Mouse (Mus musculus) neural tube, embryonic 11.5 days (tissue): ENCODE results near the gene Lcorl. TPM values are rescaled to one million over a fixed set of nuclear protein-coding genes. Genes with fewer than 3 reads are reported as not detected.
"Not testable (repeated sequence)": the region's sequence is repeated elsewhere in the genome, so short reads cannot be mapped to it uniquely, and the experiment has no call there.

Experiments used
- ATAC-seq: fragments of 200-750 bp; cut with Nextera tagmentation; 2 replicates; pipeline ENCODE4 v1.8.0; 2017; ENCODE audit warnings: moderate number of reproducible peaks, mild to moderate bottlenecking, moderate TSS enrichment, moderate library complexity; ENCODE audit not compliant: insufficient read depth, low FRiP score, low TSS enrichment
- DNase-seq: peaks from one replicate; pipeline ENCODE4 v3.0.0-alpha.2; 2015; ENCODE audit warnings: low spot score
- H3K27ac ChIP-seq: fragments of 300-500 bp; sonication (generic); 2 replicates; pipeline ENCODE4 v1.5.1; 2014; ENCODE audit warnings: low read depth, mild to moderate bottlenecking, low read length
- H3K27me3 ChIP-seq: fragments of 300-500 bp; sonication (generic); 2 replicates; pipeline ENCODE4 v1.6.1; 2014; ENCODE audit warnings: mild to moderate bottlenecking, low read length, mixed read lengths; ENCODE audit not compliant: control insufficient read depth, insufficient read depth
- H3K36me3 ChIP-seq: fragments of 300-500 bp; sonication (generic); 2 replicates; pipeline ENCODE4 v1.6.1; 2014; ENCODE audit warnings: mild to moderate bottlenecking, low read length, moderate library complexity, mixed read lengths; ENCODE audit not compliant: control insufficient read depth, insufficient read depth
- H3K4me1 ChIP-seq: fragments of 300-500 bp; sonication (generic); 2 replicates; pipeline ENCODE4 v1.6.1; 2014; ENCODE audit warnings: low read length, mixed read lengths; ENCODE audit not compliant: control insufficient read depth, insufficient read depth
- H3K4me2 ChIP-seq: fragments of 300-500 bp; sonication (generic); 2 replicates; pipeline ENCODE4 v1.6.1; 2014; ENCODE audit warnings: low read depth, mild to moderate bottlenecking, moderate library complexity
- H3K4me3 ChIP-seq: fragments of 300-500 bp; sonication (generic); 2 replicates; pipeline ENCODE4 v1.5.1; 2014; ENCODE audit warnings: low read depth, low read length
- H3K9ac ChIP-seq: fragments of 300-500 bp; sonication (generic); 2 replicates; pipeline ENCODE4 v1.6.1; 2014; ENCODE audit warnings: mild to moderate bottlenecking, low read length
- H3K9me3 ChIP-seq: fragments of 300-500 bp; sonication (generic); 2 replicates; pipeline ENCODE4 v1.6.1; 2016; ENCODE audit warnings: low read length; ENCODE audit not compliant: control insufficient read depth
- whole genome bisulfite sequencing: fragments of 180-500 bp; shearing (Covaris S2); extraction: QIAGEN DNeasy Blood & Tissue Kit; methylation state at CpG from one replicate; pipeline ENCODE4 v1.1.7; 2014; 5-methylcytosine and 5-hydroxymethylcytosine counted together
- polyA plus RNA-seq: library from polyadenylated mRNA; unstranded; fragments of >200 nt; fragmentation: Nextera tagmentation; extraction: Ambion mirVana; gene quantifications from 2 replicates; pipeline ENCODE4 v1.2.1, GENCODE M21; 2014

The Lcorl gene
- polyA plus RNA-seq, 1 experiment from 2014 or later = 47.5 TPM

- H3K4me2 ChIP-seq = peak overlapping the region; percentile 83
- peak overlapping the region; percentile 69 for H3K9ac ChIP-seq
- under 1% methylated on average over 27 of the region's 27 CpGs for WGBS
- peak overlapping the region; percentile 67 for H3K27ac ChIP-seq
- no peaks in the 10 kb centered on the region for H3K27me3 ChIP-seq
- H3K36me3 ChIP-seq = no peaks in the 10 kb centered on the region
- no peak for DNase-seq
- peaks cover 3% of the 10 kb centered on the region; the same call in 1 of the 2 replicates for H3K4me1 ChIP-seq
- no peaks in the 10 kb centered on the region for H3K9me3 ChIP-seq
- H3K4me3 ChIP-seq = peak overlapping the region; percentile 63
- peak; percentile 70 for ATAC-seq
These were observed 188.2 kb downstream of the Lcorl start for GRCm38 (mm10) chr5:45669234-45669597.

GRCm38 (mm10) chr5:45668831-45669230, 188.6 kb downstream of the Lcorl start:
- Histone ChIP-seq H3K9ac (peak overlapping the region; percentile 69), H3K4me3 (peak overlapping the region; percentile 63), H3K27me3 (no peaks in the 10 kb centered on the region), H3K9me3 (no peaks in the 10 kb centered on the region), H3K27ac (peak overlapping the region; percentile 67; the same call in 1 of the 2 replicates), H3K4me2 (peak overlapping the region; percentile 83), H3K4me1 (peaks cover 3% of the 10 kb centered on the region; the same call in 1 of the 2 replicates), H3K36me3 (no peaks in the 10 kb centered on the region)
- 6% methylated on average over 3 of the region's 3 CpGs for WGBS
- no peak for DNase-seq
- peak; percentile 10; the same call in 1 of the 2 replicates for ATAC-seq

- H3K27me3 ChIP-seq = no peaks in the 10 kb centered on the region
- no peak for DNase-seq
- H3K27ac ChIP-seq = no peak overlapping the region
- ATAC-seq = no peak
- no peak overlapping the region for H3K4me3 ChIP-seq
- WGBS = 41% methylated on average over 3 of the region's 3 CpGs
- H3K9ac ChIP-seq = no peak overlapping the region
- no peaks in the 10 kb centered on the region for H3K9me3 ChIP-seq
- H3K4me2 ChIP-seq = no peak overlapping the region; the same call in 1 of the 2 replicates
- no peaks in the 10 kb centered on the region for H3K36me3 ChIP-seq
- peaks cover 3% of the 10 kb centered on the region; the same call in 1 of the 2 replicates for H3K4me1 ChIP-seq
These were observed 189.1 kb downstream of the Lcorl start for GRCm38 (mm10) chr5:45668324-45668723.

- 94% methylated on average over 13 of the region's 13 CpGs for WGBS
- H3K4me3 ChIP-seq, ATAC-seq, H3K36me3 ChIP-seq, H3K27me3 ChIP-seq, H3K4me1 ChIP-seq, H3K9me3 ChIP-seq, H3K9ac ChIP-seq, H3K4me2 ChIP-seq, DNase-seq, H3K27ac ChIP-seq: not testable (repeated sequence)
These were observed 199.0 kb downstream of the Lcorl start for GRCm38 (mm10) chr5:45658406-45658805.

GRCm38 (mm10) chr5:45651026-45651703, 206.2 kb downstream of the Lcorl start:
- WGBS = 87% methylated on average over 2 of the region's 2 CpGs
- H3K27me3 ChIP-seq = no peaks in the 10 kb centered on the region
- DNase-seq (no peak), ATAC-seq (no peak)
- no peak overlapping the region for H3K4me2 ChIP-seq
- no peaks in the 10 kb centered on the region for H3K36me3 ChIP-seq
- no peak overlapping the region for H3K27ac ChIP-seq
- no peak overlapping the region for H3K4me3 ChIP-seq
- H3K9me3 ChIP-seq = no peaks in the 10 kb centered on the region
- H3K4me1 ChIP-seq = no peaks in the 10 kb centered on the region
- H3K9ac ChIP-seq = no peak overlapping the region

Other genes with a start within 250 kb of the Lcorl start
- 1.3 and 1.9 TPM in 2 replicates for gene Fam184b, start 218.0 kb downstream of the Lcorl start, polyA plus RNA-seq
- gene Ncapg, start 187.7 kb downstream of the Lcorl start, polyA plus RNA-seq = 70.4 and 73.0 TPM in 2 replicates